Mouse (Mus musculus) lung, postnatal 0 days (tissue): ENCODE results near the gene Cars2. TPM values are rescaled to one million over a fixed set of nuclear protein-coding genes. Genes with fewer than 3 reads are reported as not detected.
A peak's percentile ranks its signal among the peaks of the same experiment; 100 is the strongest.

Experiments
- ATAC-seq: fragments of 200-750 bp; cut with Nextera tagmentation; 2 replicates; pipeline ENCODE4 v1.8.0; 2017; ENCODE audit warnings: moderate library complexity
- DNase-seq: peaks from one replicate; pipeline ENCODE4 v3.0.0-alpha.2; 2016; ENCODE audit warnings: low spot score
- H3K27ac ChIP-seq: fragments of 300-500 bp; sonication (generic); 2 replicates; pipeline ENCODE4 v1.5.1; 2014; ENCODE audit warnings: antibody characterized with exemption, mild to moderate bottlenecking, low read length, mixed read lengths
- H3K27me3 ChIP-seq: fragments of 300-500 bp; sonication (generic); replicated peaks from 2 replicates; pipeline ENCODE4 v1.6.1; 2014; ENCODE audit warnings: low read length, mixed read lengths; ENCODE audit not compliant: insufficient read depth
- H3K36me3 ChIP-seq: fragments of 300-500 bp; sonication (generic); 2 replicates; pipeline ENCODE4 v1.6.1; 2014; ENCODE audit warnings: low read length, mixed read lengths; ENCODE audit not compliant: insufficient read depth
- H3K4me1 ChIP-seq: fragments of 300-500 bp; sonication (generic); 2 replicates; pipeline ENCODE4 v1.6.1; 2014; ENCODE audit warnings: antibody characterized with exemption, low read depth, low read length, mixed read lengths; ENCODE audit not compliant: insufficient read depth
- H3K4me2 ChIP-seq: fragments of 300-500 bp; sonication (generic); replicated peaks from 2 replicates; pipeline ENCODE4 v1.6.1; 2014; ENCODE audit warnings: low read depth, mild to moderate bottlenecking, low read length, moderate library complexity, mixed read lengths
- H3K4me3 ChIP-seq: fragments of 300-500 bp; sonication (generic); 2 replicates; pipeline ENCODE4 v1.5.1; 2014; ENCODE audit warnings: low read depth, low read length
- H3K9ac ChIP-seq: fragments of 300-500 bp; sonication (generic); replicated peaks from 2 replicates; pipeline ENCODE4 v1.6.1; 2014; ENCODE audit warnings: low read depth, mild to moderate bottlenecking
- H3K9me3 ChIP-seq: fragments of 300-500 bp; sonication (generic); 2 replicates; pipeline ENCODE4 v1.6.1; 2016; ENCODE audit warnings: low read length, mixed read lengths
- CTCF ChIP-seq: IDR thresholded peaks from 2 replicates; pipeline ENCODE4 v1.5.1; 2016; ENCODE audit warnings: antibody characterized with exemption, mild to moderate bottlenecking
- EP300 ChIP-seq: IDR thresholded peaks from 2 replicates; pipeline ENCODE4 v1.6.1; 2016; ENCODE audit warnings: antibody characterized with exemption, mild to moderate bottlenecking, control low read depth
- WGBS: fragments of 180-500 bp; shearing (Covaris S2); extraction: QIAGEN DNeasy Blood & Tissue Kit; methylation state at CpG from one replicate; pipeline ENCODE4 v1.1.7; 2014; 5-methylcytosine and 5-hydroxymethylcytosine counted together
- polyA plus RNA-seq: library from polyadenylated mRNA; unstranded; fragments of >200 nt; fragmentation: Nextera tagmentation; extraction: Ambion mirVana; gene quantifications from 2 replicates; pipeline ENCODE4 v1.2.1, GENCODE M21; 2015

Gene Cars2
- polyA plus RNA-seq, 1 experiment from 2014 or later, result 13.7 TPM

GRCm38 (mm10) chr8:11549706-11550105 lies 877 bp downstream of the Cars2 start:
- peak overlapping the region; percentile 90 for H3K27ac ChIP-seq
- H3K4me2 ChIP-seq, result peak overlapping the region; percentile 87
- ATAC-seq (no peak), DNase-seq (peak; percentile 82)
- no peaks in the 10 kb centered on the region; the same call in 1 of the 2 replicates for H3K4me1 ChIP-seq
- H3K4me3 ChIP-seq, result peak overlapping the region; percentile 67
- no peaks in the 10 kb centered on the region for H3K36me3 ChIP-seq
- TF ChIP-seq EP300, result no peak
- TF ChIP-seq CTCF, result peak; percentile 81
- peak overlapping the region; percentile 58; the same call in 1 of the 2 replicates for H3K9ac ChIP-seq
- no peaks in the 10 kb centered on the region for H3K9me3 ChIP-seq
- 12% methylated on average over 7 of the region's 7 CpGs for WGBS
- H3K27me3 ChIP-seq, result no peaks in the 10 kb centered on the region

GRCm38 (mm10) chr8:11547063-11547462 lies 3.5 kb downstream of the Cars2 start:
- no peaks in the 10 kb centered on the region for H3K9me3 ChIP-seq
- no peak for DNase-seq
- 66% methylated on average over 6 of the region's 6 CpGs for WGBS

DNA sequence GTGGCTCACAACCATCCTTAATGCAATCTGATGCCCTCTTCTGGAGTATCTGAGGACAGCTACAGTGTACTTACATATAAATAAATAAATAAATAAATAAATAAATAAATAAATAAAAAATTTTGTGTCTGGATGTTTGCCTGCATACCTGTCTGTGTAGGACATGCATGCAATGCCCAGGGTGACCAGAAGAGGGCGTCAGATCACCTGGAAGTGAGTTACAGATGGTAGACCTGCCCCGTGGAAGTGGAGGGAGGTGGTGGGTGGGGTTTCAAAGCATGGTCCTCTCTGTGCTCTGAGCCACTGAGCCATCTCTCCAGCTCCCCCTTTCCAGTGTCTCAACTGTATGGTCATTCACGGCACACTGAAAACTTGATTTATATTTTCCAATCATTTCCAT lies 6.2 kb downstream of the Cars2 start:
- TF ChIP-seq EP300 (no peak), CTCF (peak; percentile 75)
- no peaks in the 10 kb centered on the region for H3K9me3 ChIP-seq
- H3K36me3 ChIP-seq, result peaks cover 6% of the 10 kb centered on the region; the same call in 1 of the 2 replicates
- ATAC-seq (peak; percentile 27; the same call in 1 of the 2 replicates), DNase-seq (peak; percentile 34)
- no peak overlapping the region for H3K9ac ChIP-seq
- H3K4me1 ChIP-seq, result no peaks in the 10 kb centered on the region
- no peak overlapping the region for H3K4me3 ChIP-seq
- no peak overlapping the region for H3K27ac ChIP-seq
- H3K4me2 ChIP-seq, result no peak overlapping the region
- no peaks in the 10 kb centered on the region for H3K27me3 ChIP-seq
- 44% methylated on average over 3 of the region's 3 CpGs for WGBS

More at GRCm38 (mm10) chr8:11547063-11547462, 3.5 kb downstream of the Cars2 start:
- Histone ChIP-seq H3K4me2 (no peak overlapping the region), H3K4me3 (no peak overlapping the region), H3K27me3 (no peaks in the 10 kb centered on the region), H3K4me1 (no peaks in the 10 kb centered on the region; the same call in 1 of the 2 replicates), H3K9ac (no peak overlapping the region), H3K27ac (no peak overlapping the region), H3K36me3 (no peaks in the 10 kb centered on the region)
- no peak for ATAC-seq
- TF ChIP-seq EP300 (no peak), CTCF (peak; percentile 69)

DNA sequence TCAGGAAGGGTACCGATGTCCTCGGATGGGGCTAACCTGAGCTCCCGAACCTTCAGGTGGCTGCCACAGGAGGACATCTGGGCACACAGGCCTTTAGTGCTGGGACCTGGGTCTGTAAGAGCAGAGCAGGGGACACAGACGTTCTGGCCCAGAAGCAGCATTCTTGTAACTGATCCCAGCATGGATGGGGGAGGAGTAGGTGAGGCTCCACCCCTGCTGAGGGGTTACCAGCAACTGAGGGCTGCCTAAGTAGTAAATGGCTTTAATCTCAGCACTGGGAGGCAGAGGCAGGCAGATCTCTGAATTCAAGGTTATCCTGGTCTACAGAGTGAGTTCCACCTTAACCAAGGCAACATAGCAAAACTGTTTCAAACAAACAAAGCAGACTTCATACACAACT lies 7.7 kb downstream of the Cars2 start:
- 82% methylated on average over 4 of the region's 4 CpGs for WGBS
- Histone ChIP-seq H3K36me3 (peaks cover 6% of the 10 kb centered on the region; the same call in 1 of the 2 replicates), H3K4me2 (no peak overlapping the region)

GRCm38 (mm10) chr8:11542031-11542430 lies 8.6 kb downstream of the Cars2 start:
- no peak overlapping the region for H3K4me3 ChIP-seq
- TF ChIP-seq EP300 (no peak), CTCF (no peak)
- H3K36me3 ChIP-seq, result peaks cover 6% of the 10 kb centered on the region; the same call in 1 of the 2 replicates
- H3K9me3 ChIP-seq, result no peaks in the 10 kb centered on the region
- no peak overlapping the region for H3K27ac ChIP-seq
- no peak overlapping the region for H3K9ac ChIP-seq
- 80% methylated on average over 12 of the region's 12 CpGs for WGBS
- H3K27me3 ChIP-seq, result no peaks in the 10 kb centered on the region
- DNase-seq, result no peak
- H3K4me2 ChIP-seq, result no peak overlapping the region
- no peak for ATAC-seq
- no peaks in the 10 kb centered on the region for H3K4me1 ChIP-seq

More for the DNA sequence above, 7.7 kb downstream of the Cars2 start:
- DNase-seq, result no peak
- Histone ChIP-seq H3K9ac (no peak overlapping the region), H3K4me1 (no peaks in the 10 kb centered on the region), H3K27ac (no peak overlapping the region), H3K4me3 (no peak overlapping the region), H3K27me3 (no peaks in the 10 kb centered on the region), H3K9me3 (no peaks in the 10 kb centered on the region)
- no peak for TF ChIP-seq EP300
- no peak for TF ChIP-seq CTCF
- ATAC-seq, result no peak

- H3K4me2 ChIP-seq, result no peak overlapping the region
- H3K9ac ChIP-seq, result no peak overlapping the region
- 98% methylated on average over 8 of the region's 8 CpGs for WGBS
- no peaks in the 10 kb centered on the region for H3K4me1 ChIP-seq
- no peak overlapping the region for H3K4me3 ChIP-seq
- TF ChIP-seq CTCF (no peak), EP300 (no peak)
- no peaks in the 10 kb centered on the region for H3K9me3 ChIP-seq
- H3K27ac ChIP-seq, result no peak overlapping the region
- H3K36me3 ChIP-seq, result peaks cover 12% of the 10 kb centered on the region; the same call in 1 of the 2 replicates
- no peaks in the 10 kb centered on the region for H3K27me3 ChIP-seq
- ATAC-seq (no peak), DNase-seq (no peak)
Measured at GRCm38 (mm10) chr8:11540182-11540581, 10.4 kb downstream of the Cars2 start.
